Mouse (Mus musculus) stomach, postnatal 0 days (tissue): ENCODE measurements around the gene Rps6ka5. TPM values are rescaled to one million over a fixed set of nuclear protein-coding genes. Genes with fewer than 3 reads are reported as not detected.

Experiments used
- ATAC-seq: fragments of 200-750 bp; cut with Nextera tagmentation; 2 replicates; pipeline ENCODE4 v1.8.0; 2017; ENCODE audit not compliant: low FRiP score, low TSS enrichment
- DNase-seq: peaks from one replicate; pipeline ENCODE4 v3.0.0-alpha.2; 2016; ENCODE audit warnings: low spot score
- H3K27ac ChIP-seq: fragments of 300-500 bp; sonication (generic); replicated peaks from 2 replicates; pipeline ENCODE4 v1.5.1; 2014; ENCODE audit warnings: mild to moderate bottlenecking, control low read depth
- H3K27me3 ChIP-seq: fragments of 300-500 bp; sonication (generic); 2 replicates; pipeline ENCODE4 v1.6.1; 2014; ENCODE audit warnings: low read length; ENCODE audit not compliant: control insufficient read depth, insufficient read depth
- H3K36me3 ChIP-seq: fragments of 300-500 bp; sonication (generic); 2 replicates; pipeline ENCODE4 v1.6.1; 2014; ENCODE audit warnings: low read length, mixed read lengths; ENCODE audit not compliant: control insufficient read depth, insufficient read depth
- H3K4me1 ChIP-seq: fragments of 300-500 bp; sonication (generic); replicated peaks from 2 replicates; pipeline ENCODE4 v1.6.1; 2014; ENCODE audit warnings: antibody characterized with exemption; ENCODE audit not compliant: control insufficient read depth, insufficient read depth
- H3K4me2 ChIP-seq: fragments of 300-500 bp; sonication (generic); replicated peaks from 2 replicates; pipeline ENCODE4 v1.6.1; 2014; ENCODE audit warnings: low read depth, mild to moderate bottlenecking, control low read depth, moderate library complexity
- H3K4me3 ChIP-seq: fragments of 300-500 bp; sonication (generic); 2 replicates; pipeline ENCODE4 v1.5.1; 2014; ENCODE audit warnings: low read depth, low read length, control low read depth
- H3K9ac ChIP-seq: fragments of 300-500 bp; sonication (generic); 2 replicates; pipeline ENCODE4 v1.6.1; 2014; ENCODE audit warnings: mild to moderate bottlenecking, low read length, control low read depth, mixed read lengths
- H3K9me3 ChIP-seq: fragments of 300-500 bp; sonication (generic); 2 replicates; pipeline ENCODE4 v1.6.1; 2016; ENCODE audit warnings: low read length; ENCODE audit not compliant: control insufficient read depth
- CTCF ChIP-seq: IDR thresholded peaks from 2 replicates; pipeline ENCODE4 v1.5.1; 2016; ENCODE audit warnings: antibody characterized with exemption, low read depth, mild to moderate bottlenecking, moderate library complexity
- EP300 ChIP-seq: optimal IDR thresholded peaks from 2 replicates; pipeline ENCODE3; 2016; ENCODE audit warnings: antibody characterized with exemption
- WGBS: fragments of 180-500 bp; shearing (Covaris S2); extraction: QIAGEN DNeasy Blood & Tissue Kit; methylation state at CpG from one replicate; pipeline ENCODE4 v1.1.7; 2014; 5-methylcytosine and 5-hydroxymethylcytosine counted together
- polyA plus RNA-seq: library from polyadenylated mRNA; unstranded; fragments of >200 nt; fragmentation: Nextera tagmentation; extraction: Ambion mirVana; gene quantifications from 2 replicates; pipeline ENCODE4 v1.2.1, GENCODE M21; 2015

The Rps6ka5 gene
- polyA plus RNA-seq, 1 experiment from 2014 or later: 1.4 TPM

- 83% methylated on average over 5 of the region's 5 CpGs for WGBS
- H3K9ac ChIP-seq: no peak overlapping the region
- TF ChIP-seq EP300: no peak
- no peak for TF ChIP-seq CTCF
- ATAC-seq (no peak), DNase-seq (no peak)
- no peak overlapping the region for H3K4me3 ChIP-seq
- H3K36me3 ChIP-seq: no peaks in the 10 kb centered on the region
- no peaks in the 10 kb centered on the region for H3K4me1 ChIP-seq
- H3K4me2 ChIP-seq: no peak overlapping the region
- no peak overlapping the region for H3K27ac ChIP-seq
- H3K27me3 ChIP-seq: no peaks in the 10 kb centered on the region
- H3K9me3 ChIP-seq: no peaks in the 10 kb centered on the region
Measured at GRCm38 (mm10) chr12:100530871-100531270, 195.9 kb downstream of the Rps6ka5 start.

DNA sequence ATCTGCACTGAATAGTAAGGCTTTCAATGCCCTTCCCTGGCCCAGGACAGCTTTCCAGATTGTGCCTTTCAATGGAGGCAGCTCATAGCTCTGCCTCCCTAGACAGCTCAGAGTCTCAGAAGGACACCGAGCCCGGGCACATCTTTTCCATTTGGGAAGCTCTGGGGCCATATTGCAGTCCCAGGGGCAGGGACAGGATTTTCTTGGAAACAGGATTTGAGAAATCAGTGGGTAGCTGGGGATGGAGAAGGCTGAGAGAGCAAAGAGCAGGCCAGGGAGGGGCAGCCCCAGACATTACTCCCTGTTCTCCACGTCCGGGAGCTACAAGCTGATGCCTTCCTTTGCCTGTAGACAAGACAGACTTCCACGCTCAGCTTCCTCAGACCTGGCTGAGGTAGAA is 197.1 kb downstream of the Rps6ka5 start:
- Histone ChIP-seq H3K4me1 (no peaks in the 10 kb centered on the region), H3K4me2 (no peak overlapping the region), H3K4me3 (no peak overlapping the region), H3K9ac (no peak overlapping the region), H3K27ac (no peak overlapping the region), H3K9me3 (no peaks in the 10 kb centered on the region), H3K36me3 (no peaks in the 10 kb centered on the region), H3K27me3 (no peaks in the 10 kb centered on the region)
- DNase-seq (no peak), ATAC-seq (no peak)
- WGBS: 86% methylated on average over 5 of the region's 5 CpGs
- TF ChIP-seq CTCF: no peak
- no peak for TF ChIP-seq EP300

- H3K36me3 ChIP-seq: no peaks in the 10 kb centered on the region
- DNase-seq (peak; percentile 57), ATAC-seq (no peak)
- H3K27me3 ChIP-seq: no peaks in the 10 kb centered on the region
- no peak overlapping the region for H3K4me2 ChIP-seq
- WGBS: 41% methylated on average over 8 of the region's 8 CpGs
- H3K27ac ChIP-seq: no peak overlapping the region
- H3K4me1 ChIP-seq: no peaks in the 10 kb centered on the region
- no peak overlapping the region for H3K4me3 ChIP-seq
- TF ChIP-seq EP300 (no peak), CTCF (no peak)
- no peak overlapping the region for H3K9ac ChIP-seq
- H3K9me3 ChIP-seq: no peaks in the 10 kb centered on the region
Measured at GRCm38 (mm10) chr12:100529172-100529571, 197.6 kb downstream of the Rps6ka5 start.

GRCm38 (mm10) chr12:100528246-100528645 is 198.5 kb downstream of the Rps6ka5 start:
- no peak for TF ChIP-seq EP300
- TF ChIP-seq CTCF: no peak
- H3K36me3 ChIP-seq: no peaks in the 10 kb centered on the region
- WGBS: 59% methylated on average over 3 of the region's 3 CpGs
- no peaks in the 10 kb centered on the region for H3K27me3 ChIP-seq
- DNase-seq (no peak), ATAC-seq (no peak)
- H3K4me2 ChIP-seq: no peak overlapping the region
- no peak overlapping the region for H3K4me3 ChIP-seq
- H3K27ac ChIP-seq: no peak overlapping the region
- no peaks in the 10 kb centered on the region for H3K4me1 ChIP-seq
- no peaks in the 10 kb centered on the region for H3K9me3 ChIP-seq
- H3K9ac ChIP-seq: no peak overlapping the region

GRCm38 (mm10) chr12:100527753-100528152 is 199.0 kb downstream of the Rps6ka5 start:
- 15% methylated on average over 9 of the region's 9 CpGs for WGBS
- H3K4me3 ChIP-seq: no peak overlapping the region
- no peaks in the 10 kb centered on the region for H3K9me3 ChIP-seq
- H3K36me3 ChIP-seq: no peaks in the 10 kb centered on the region
- no peak overlapping the region; the same call in 1 of the 2 replicates for H3K4me2 ChIP-seq
- TF ChIP-seq CTCF (no peak), EP300 (no peak)
- H3K9ac ChIP-seq: no peak overlapping the region
- DNase-seq (peak; percentile 52), ATAC-seq (peak; percentile 88)
- H3K27me3 ChIP-seq: no peaks in the 10 kb centered on the region
- no peak overlapping the region for H3K27ac ChIP-seq
- H3K4me1 ChIP-seq: no peaks in the 10 kb centered on the region

GRCm38 (mm10) chr12:100527241-100527640 is 199.5 kb downstream of the Rps6ka5 start:
- no peak overlapping the region; the same call in 1 of the 2 replicates for H3K4me2 ChIP-seq
- no peaks in the 10 kb centered on the region for H3K27me3 ChIP-seq
- ATAC-seq (no peak), DNase-seq (no peak)
- H3K4me3 ChIP-seq: no peak overlapping the region
- no peaks in the 10 kb centered on the region for H3K9me3 ChIP-seq
- WGBS: 74% methylated on average over 9 of the region's 9 CpGs
- H3K36me3 ChIP-seq: no peaks in the 10 kb centered on the region
- TF ChIP-seq CTCF (no peak), EP300 (no peak)
- H3K27ac ChIP-seq: no peak overlapping the region
- H3K4me1 ChIP-seq: no peaks in the 10 kb centered on the region
- no peak overlapping the region for H3K9ac ChIP-seq
